Mouse (Mus musculus) kidney, adult 2 months (tissue): ENCODE results near the gene Wdr37.
"Not testable (repeated sequence)": the region's sequence is repeated elsewhere in the genome, so short reads cannot be mapped to it uniquely, and the experiment has no call there.

Experiments used
- CTCF ChIP-seq: fragments of 200-500 bp; conservative IDR thresholded peaks from 2 replicates; pipeline ENCODE4 v1.5.1; 2011; ENCODE audit warnings: low read depth, mild to moderate bottlenecking, control low read depth, low read length, moderate library complexity, mixed read lengths; ENCODE audit not compliant: insufficient read depth, insufficient read length
- POLR2A ChIP-seq: fragments of 200-500 bp; IDR thresholded peaks from one replicate; pipeline ENCODE4 v1.6.1; 2011; ENCODE audit warnings: low read depth, low read length, control low read depth

- not testable (repeated sequence) for TF ChIP-seq CTCF, POLR2A
These were observed 42.2 kb upstream of the Wdr37 start for GRCm38 (mm10) chr13:8913890-8914289.
